Mouse (Mus musculus) hindlimb bud, embryonic 11.5 days (tissue): Measurements from ENCODE around the gene 4930595D18Rik.

ENCODE experiments used
- DNase-seq: peaks from one replicate; pipeline ENCODE4 v3.0.0-alpha.2; 2012; ENCODE audit warnings: low read depth, low spot score; ENCODE audit errors: extremely low spot score

The 4930595D18Rik gene

GRCm38 (mm10) chr12:111184476-111184875, at the start of gene 4930595D18Rik:
Gene 4930595D18Rik (minus strand): TSS chr12:111184491.
- DNase-seq, result no peak

- no peak for DNase-seq
Observed at GRCm38 (mm10) chr12:111233798-111234197, 49.5 kb upstream of the 4930595D18Rik start.

- DNase-seq, result no peak
Observed at GRCm38 (mm10) chr12:111230793-111231192, 46.5 kb upstream of the 4930595D18Rik start.

- no peak for DNase-seq
Observed at GRCm38 (mm10) chr12:111228488-111228887, 44.2 kb upstream of the 4930595D18Rik start.

- no peak for DNase-seq
Observed at GRCm38 (mm10) chr12:111227410-111227809, 43.1 kb upstream of the 4930595D18Rik start.

- no peak for DNase-seq
Observed at GRCm38 (mm10) chr12:111225197-111225780, 41.0 kb upstream of the 4930595D18Rik start.

GRCm38 (mm10) chr12:111218867-111219266, 34.6 kb upstream of the 4930595D18Rik start:
- no peak for DNase-seq

GRCm38 (mm10) chr12:111211729-111212128, 27.4 kb upstream of the 4930595D18Rik start:
- DNase-seq, result no peak

GRCm38 (mm10) chr12:111207641-111208040, 23.4 kb upstream of the 4930595D18Rik start:
- no peak for DNase-seq

- no peak for DNase-seq
Observed at GRCm38 (mm10) chr12:111203945-111204344, 19.7 kb upstream of the 4930595D18Rik start.

GRCm38 (mm10) chr12:111203076-111203475, 18.8 kb upstream of the 4930595D18Rik start:
- no peak for DNase-seq

- DNase-seq, result no peak
Observed at GRCm38 (mm10) chr12:111196548-111196947, 12.3 kb upstream of the 4930595D18Rik start.

- DNase-seq, result no peak
Observed at GRCm38 (mm10) chr12:111193331-111193730, 9.0 kb upstream of the 4930595D18Rik start.

GRCm38 (mm10) chr12:111192777-111193176, 8.5 kb upstream of the 4930595D18Rik start:
- no peak for DNase-seq

- no peak for DNase-seq
Observed at GRCm38 (mm10) chr12:111190891-111191290, 6.6 kb upstream of the 4930595D18Rik start.

GRCm38 (mm10) chr12:111190355-111190754, 6.1 kb upstream of the 4930595D18Rik start:
- no peak for DNase-seq

GRCm38 (mm10) chr12:111188295-111188694, 4.0 kb upstream of the 4930595D18Rik start:
- DNase-seq, result no peak

GRCm38 (mm10) chr12:111186986-111187385, 2.7 kb upstream of the 4930595D18Rik start:
- DNase-seq, result no peak

GRCm38 (mm10) chr12:111182378-111182777, 1.9 kb downstream of the 4930595D18Rik start:
- no peak for DNase-seq

- DNase-seq, result no peak
Observed at GRCm38 (mm10) chr12:111181848-111182247, 2.4 kb downstream of the 4930595D18Rik start.

GRCm38 (mm10) chr12:111178772-111179171, 5.5 kb downstream of the 4930595D18Rik start:
- no peak for DNase-seq

GRCm38 (mm10) chr12:111168891-111169290, 15.4 kb downstream of the 4930595D18Rik start:
- DNase-seq, result no peak

GRCm38 (mm10) chr12:111166681-111167289, 17.5 kb downstream of the 4930595D18Rik start:
- no peak for DNase-seq
